Comparison of ENCODE assay signal across 18 mouse cellular contexts in the genomic region with DNA sequence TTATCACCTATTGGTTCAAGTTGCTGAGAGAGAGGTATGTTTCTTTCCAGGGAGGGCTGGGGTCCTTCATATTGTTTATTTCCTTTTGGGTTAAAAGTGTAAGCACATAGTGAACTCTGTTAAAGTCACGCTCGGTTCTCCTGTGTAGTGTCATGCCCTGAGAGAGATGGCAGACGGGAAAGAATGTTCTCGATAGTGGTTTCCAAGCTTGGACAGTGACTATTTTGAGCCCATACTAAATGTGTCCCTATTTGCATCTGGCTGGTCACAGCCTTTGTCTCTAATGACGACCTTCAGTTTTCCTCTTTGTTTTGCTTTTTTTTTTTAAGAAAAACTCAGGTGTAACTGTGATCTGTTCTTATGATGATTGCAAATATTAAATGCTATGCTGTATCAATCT.
"Had no signal": no experiment of that assay in that cellular context is flagged by ENCODE, and none has a peak within 500 bp of the region (broad histone marks: within the 10 kb centered on the region; RNA-seq: fewer than 3 reads in every experiment).

No protein-coding gene starts in this region.

- H3K27me3 ChIP-seq: midbrain, embryonic 12.5 days; neural tube, embryonic 13.5 days; neural tube, embryonic 15.5 days had no signal

- H3K4me1 ChIP-seq: midbrain, embryonic 10.5 days; midbrain, embryonic 12.5 days; neural tube, embryonic 13.5 days; neural tube, embryonic 15.5 days had no signal

- H3K27ac ChIP-seq: midbrain, embryonic 10.5 days; midbrain, embryonic 12.5 days; neural tube, embryonic 13.5 days; neural tube, embryonic 15.5 days had no signal

- ATAC-seq: midbrain, embryonic 16.5 days had no signal

- H3K36me3 ChIP-seq: midbrain, embryonic 10.5 days; midbrain, embryonic 12.5 days; neural tube, embryonic 13.5 days had no signal

- H3K4me3 ChIP-seq: midbrain, embryonic 10.5 days; midbrain, embryonic 12.5 days; myocyte; neural tube, embryonic 13.5 days; neural tube, embryonic 15.5 days had no signal

- H3K9me3 ChIP-seq: midbrain, embryonic 10.5 days; midbrain, embryonic 12.5 days; neural tube, embryonic 13.5 days; neural tube, embryonic 15.5 days had no signal

- DNase-seq: lung, adult 18-20 months; lung, embryonic 14.5 days; lung, postnatal 4 days; midbrain, embryonic 14.5 days; retina, postnatal 1 day; right cerebral cortex, adult 18-20 months; right cerebral cortex, postnatal 25 days; right cerebral cortex, postnatal 4 days; spleen, adult 18-20 months; thymus, adult 18-20 months; thymus, postnatal 14 days; thymus, postnatal 36 days had no signal

- H3K4me2 ChIP-seq: lung, embryonic 14.5 days; midbrain, embryonic 12.5 days; neural tube, embryonic 13.5 days; neural tube, embryonic 15.5 days had no signal

- H3K9ac ChIP-seq: lung, embryonic 14.5 days; midbrain, embryonic 12.5 days; neural tube, embryonic 13.5 days; neural tube, embryonic 15.5 days had no signal
